Mouse (Mus musculus) olfactory bulb, adult 2 months (tissue): Measurements from ENCODE around the gene Adam22.

Experiments
- CTCF ChIP-seq: fragments of 200-500 bp; IDR thresholded peaks from 2 replicates; pipeline ENCODE4 v1.5.1; 2012; ENCODE audit warnings: low read depth, mild to moderate bottlenecking, low read length, moderate library complexity; ENCODE audit not compliant: insufficient read depth
- POLR2A ChIP-seq: fragments of 200-500 bp; IDR thresholded peaks from 2 replicates; pipeline ENCODE4 v1.6.1; 2012; ENCODE audit warnings: mild to moderate bottlenecking, low read depth, low read length, moderate library complexity; ENCODE audit not compliant: insufficient read depth

DNA sequence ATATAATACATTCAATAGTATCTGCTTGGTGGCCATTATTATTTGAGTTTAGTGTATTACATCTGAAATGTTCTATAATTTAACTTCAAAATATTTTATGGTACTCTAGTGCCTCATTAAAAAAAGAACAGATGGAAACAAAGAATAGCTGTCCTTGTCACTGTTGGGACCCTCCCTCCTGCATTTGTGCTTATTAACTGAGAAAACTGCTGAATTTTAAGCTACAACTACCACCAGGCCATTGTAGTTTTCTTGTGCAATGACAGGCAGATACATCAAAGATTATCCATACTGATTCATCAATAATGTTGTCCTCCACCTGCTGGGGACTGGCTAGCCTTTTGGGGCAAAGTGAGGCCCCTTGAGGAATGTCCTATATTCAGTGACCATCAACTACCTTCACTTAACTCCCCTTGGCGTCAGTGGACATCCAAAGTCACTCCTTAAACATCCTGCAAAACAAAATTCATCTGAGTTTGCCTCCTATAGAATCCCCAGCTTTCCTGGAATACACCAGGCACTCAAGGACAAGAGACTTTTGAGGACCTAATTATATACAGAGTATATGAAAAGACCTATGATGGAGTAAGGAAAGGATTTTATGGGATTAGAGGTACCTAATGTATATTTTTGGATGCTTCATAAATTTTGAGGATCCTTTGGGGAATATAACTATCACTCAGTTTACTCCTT, 26.1 kb upstream of the Adam22 start:
- TF ChIP-seq CTCF (no peak), POLR2A (no peak)
